Mouse (Mus musculus): ENCODE results near the gene Timmdc1.

Gene Timmdc1

DNA sequence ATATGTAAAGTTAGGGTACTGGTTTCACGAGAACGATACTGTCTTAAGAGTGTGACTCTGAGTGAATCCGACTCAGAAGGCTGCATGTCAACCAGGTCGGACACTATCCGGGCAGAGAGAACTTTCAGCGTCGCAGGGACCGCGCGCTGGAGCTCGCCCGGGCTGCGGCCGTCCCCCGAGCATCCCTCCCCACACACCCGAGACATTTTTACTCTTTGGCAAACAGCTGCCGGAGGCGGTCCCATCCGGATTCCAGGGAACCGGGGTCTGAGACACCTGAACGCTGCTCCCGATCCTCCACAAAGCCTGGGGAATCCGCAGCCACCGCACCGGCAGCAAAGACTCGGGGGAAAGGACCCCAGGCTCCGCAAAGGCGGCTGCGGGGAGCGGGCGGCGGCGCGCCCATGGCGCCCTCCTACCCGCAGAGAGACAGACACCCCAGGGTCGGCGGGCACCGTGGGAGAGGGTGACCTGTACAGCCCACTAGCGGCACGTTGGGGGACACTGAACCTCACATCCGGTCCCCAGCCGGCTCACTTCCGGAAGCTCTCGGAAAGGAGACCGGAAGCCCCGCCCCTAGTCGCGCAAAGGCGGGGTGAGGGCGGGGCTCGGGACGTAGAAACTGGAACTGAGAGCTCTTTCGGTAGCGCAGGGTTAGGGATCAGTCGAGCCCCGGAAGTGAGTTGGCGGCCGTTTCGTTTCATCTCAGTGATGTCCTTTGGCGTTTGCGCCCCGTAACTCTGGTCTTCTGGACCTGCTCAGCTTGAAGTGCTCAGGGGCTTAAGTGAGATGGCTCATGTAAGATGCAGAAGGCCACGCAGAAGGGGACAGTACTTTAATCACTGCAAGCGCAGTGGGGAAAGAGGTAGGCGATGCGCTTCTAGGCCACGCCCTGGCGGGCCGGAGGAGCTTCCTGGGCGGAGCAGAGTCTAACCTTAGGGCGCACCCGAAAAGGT is at the start of gene Timmdc1:
Gene Timmdc1, minus strand, starts transcription at position 535 of the 956 bp plus-strand sequence.
- in situ Hi-C loops (cut with MboI; ENCODE audit: low sequenced_read_pairs): no loop called here

DNA sequence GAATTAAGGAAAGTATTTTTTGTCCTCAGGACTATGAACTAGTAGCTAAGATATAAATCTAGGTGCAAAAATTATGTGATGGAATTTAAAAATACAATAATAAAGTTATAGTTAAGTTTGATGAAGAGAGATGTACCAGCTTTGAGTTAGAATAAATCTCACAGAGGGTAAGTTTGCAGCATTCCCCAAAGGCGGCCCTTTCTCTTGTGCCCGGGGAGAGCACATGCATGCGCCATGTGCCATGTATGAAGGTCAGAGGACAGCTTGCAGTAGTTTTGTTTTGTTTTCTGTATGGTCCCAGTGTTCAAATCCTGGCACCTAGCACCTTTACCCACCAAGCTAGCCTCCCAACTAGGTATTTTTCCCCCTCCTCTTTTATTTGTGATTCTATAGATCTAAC is 49.0 kb upstream of the Timmdc1 start:
- in situ Hi-C loops (cut with MboI; ENCODE audit: low sequenced_read_pairs): no loop called here

- in situ Hi-C loops (cut with MboI; ENCODE audit: low sequenced_read_pairs): no loop called here
Measured at GRCm38 (mm10) chr16:38568192-38568591, 45.7 kb upstream of the Timmdc1 start.

- in situ Hi-C loops (cut with MboI; ENCODE audit: low sequenced_read_pairs): no loop called here
Measured at GRCm38 (mm10) chr16:38563516-38563915, 41.1 kb upstream of the Timmdc1 start.

DNA sequence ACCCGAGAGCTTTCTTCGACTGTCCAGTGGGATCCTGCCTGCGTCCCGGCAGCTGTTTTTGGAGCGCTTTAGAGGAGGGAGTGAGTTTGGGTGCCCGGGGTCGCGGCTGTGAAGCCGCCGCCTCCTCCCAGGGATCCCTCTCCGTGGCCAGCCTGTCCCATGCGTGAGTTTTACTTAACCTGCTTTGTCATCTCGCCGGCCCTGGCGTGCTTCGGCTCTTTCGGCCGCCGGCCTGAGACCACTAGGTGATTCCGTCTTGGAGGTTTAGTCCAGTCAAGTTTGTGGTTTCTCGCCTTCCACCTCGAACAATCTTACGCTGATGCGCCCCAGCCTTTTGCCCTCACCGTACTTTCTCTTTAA is 40.5 kb upstream of the Timmdc1 start:
- in situ Hi-C loops (cut with MboI; ENCODE audit: low sequenced_read_pairs): no loop called here

GRCm38 (mm10) chr16:38562131-38562967 is 39.9 kb upstream of the Timmdc1 start:
- in situ Hi-C loops (cut with MboI; ENCODE audit: low sequenced_read_pairs): no loop called here

DNA sequence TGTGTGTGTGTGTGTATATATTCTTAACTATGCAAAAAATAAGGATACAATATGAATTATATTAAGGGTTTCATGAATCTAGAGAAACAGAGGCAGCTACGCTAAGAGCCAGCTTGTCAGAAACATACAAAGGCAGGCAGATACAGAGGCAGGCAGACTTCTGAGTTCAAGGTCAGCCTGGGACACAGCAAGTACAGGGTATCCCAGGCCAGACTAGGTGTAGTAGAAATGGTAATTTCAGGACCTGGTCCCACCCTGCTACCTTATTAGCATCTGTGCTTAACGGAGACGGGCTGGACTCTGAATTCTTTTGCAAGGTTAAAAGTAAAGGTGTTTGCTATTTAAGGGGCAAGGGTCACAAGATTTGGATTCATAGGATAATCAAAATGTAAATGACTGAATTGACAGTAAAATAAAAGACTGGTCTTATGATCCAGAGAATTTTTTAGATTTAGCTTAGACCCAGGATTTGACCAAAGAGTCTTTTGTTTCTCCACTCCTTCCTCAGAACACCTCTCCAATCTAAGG is 35.8 kb upstream of the Timmdc1 start, which contains the start of gene Tmem39a:
Gene Tmem39a, plus strand, starts transcription at position 478 of the 528 bp plus-strand sequence.
- in situ Hi-C loops (cut with MboI; ENCODE audit: low sequenced_read_pairs): no loop called here

DNA sequence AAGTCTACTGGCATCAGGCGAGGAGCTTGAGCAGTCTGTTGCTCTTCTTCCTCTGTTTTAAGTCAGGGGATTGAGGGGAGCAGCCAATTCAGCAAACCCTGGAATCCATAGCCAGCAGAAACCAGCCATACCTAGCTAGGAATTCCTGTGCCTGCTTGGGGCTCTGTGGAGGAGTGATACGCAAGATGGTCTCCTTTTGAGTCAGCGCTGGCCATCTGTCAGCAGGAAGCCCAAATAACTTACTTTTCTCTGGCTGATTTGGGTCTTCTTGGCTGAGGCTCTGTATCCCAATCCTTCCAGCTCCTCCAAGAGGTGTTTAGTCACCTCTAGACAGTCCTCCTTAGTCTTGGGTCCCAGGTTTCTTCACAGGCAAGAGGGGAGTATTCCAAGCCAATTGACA is 33.5 kb upstream of the Timmdc1 start:
- in situ Hi-C loops (cut with MboI; ENCODE audit: low sequenced_read_pairs): no loop called here

DNA sequence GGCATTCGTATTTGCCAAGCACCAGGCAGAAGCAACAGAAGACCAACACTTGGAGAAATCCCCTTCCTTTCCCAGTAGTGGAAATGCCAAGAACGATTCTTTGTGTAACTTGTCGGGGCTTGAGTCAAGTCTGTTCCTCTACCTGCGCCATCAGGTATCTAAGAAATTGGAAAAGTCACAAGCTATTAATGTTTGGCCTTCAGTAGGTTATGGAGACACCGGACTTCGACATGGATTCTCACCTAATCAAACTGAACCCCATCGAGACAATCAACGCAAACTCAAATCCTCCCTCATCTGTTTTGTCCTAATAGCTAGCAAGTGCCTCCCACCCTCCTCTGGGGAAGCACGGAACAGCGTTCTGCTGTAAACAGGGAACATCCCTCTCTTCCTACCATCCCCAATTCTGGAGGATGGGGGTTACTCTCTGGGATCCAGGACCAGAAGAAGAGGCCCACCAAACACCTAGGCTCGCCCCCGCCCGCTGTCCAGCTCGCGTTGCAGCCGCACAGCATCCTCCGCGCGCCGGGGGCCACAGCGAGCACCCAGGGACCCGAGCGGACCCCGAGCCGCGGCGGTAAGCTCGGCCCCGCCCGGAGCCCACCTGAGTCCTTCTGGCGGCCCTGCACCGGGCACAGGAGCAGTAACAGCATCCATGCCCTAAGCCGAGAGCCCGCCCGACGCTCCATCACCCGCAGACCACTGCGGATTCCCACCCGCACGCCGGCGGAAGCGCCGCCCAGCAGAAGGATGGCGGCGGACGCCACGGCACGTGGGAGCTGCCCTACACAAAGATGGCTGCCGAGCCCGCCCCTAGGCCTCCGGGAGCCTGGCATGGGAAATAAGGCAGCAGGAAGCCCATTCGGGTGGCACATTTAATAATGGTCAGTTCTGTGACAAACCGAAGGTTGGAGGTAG is 27.3 kb upstream of the Timmdc1 start, which contains the start of gene Poglut1:
Gene Poglut1, minus strand, starts transcription at position 780 of the 918 bp plus-strand sequence.
- in situ Hi-C loops (cut with MboI; ENCODE audit: low sequenced_read_pairs): no loop called here

GRCm38 (mm10) chr16:38548000-38548399 is 25.5 kb upstream of the Timmdc1 start:
- in situ Hi-C loops (cut with MboI; ENCODE audit: low sequenced_read_pairs): no loop called here

- in situ Hi-C loops (cut with MboI; ENCODE audit: low sequenced_read_pairs): no loop called here
Measured at GRCm38 (mm10) chr16:38538716-38539380, 16.4 kb upstream of the Timmdc1 start.

DNA sequence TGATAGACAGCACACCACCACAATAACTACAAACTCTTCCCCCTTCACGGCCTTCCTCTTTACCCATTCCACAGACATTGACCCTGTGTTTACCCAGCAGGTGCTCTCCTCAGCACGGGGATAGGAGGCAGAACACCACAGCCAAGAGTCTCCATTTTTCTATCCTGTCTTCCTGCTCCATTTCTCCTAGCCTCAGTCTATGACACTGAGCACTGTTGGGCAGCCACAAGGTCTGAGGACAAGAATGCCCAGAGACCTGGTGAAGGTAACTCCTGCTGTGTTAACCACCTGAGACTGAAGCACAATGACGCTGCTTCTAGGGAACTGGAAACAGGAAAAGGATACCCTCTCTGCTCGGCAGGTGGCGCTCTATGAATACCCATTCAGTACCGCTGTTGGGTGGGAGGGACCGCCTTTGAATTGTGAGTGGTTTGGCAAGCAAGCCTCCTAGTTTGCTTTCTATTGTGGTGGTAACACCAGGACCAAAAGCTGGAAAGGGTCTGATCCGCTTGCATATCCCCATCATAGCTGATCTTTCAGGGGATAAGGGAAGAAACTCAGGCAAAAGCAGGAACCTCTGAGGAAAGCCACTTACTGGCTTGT is 14.2 kb upstream of the Timmdc1 start:
- in situ Hi-C loops (cut with MboI; ENCODE audit: low sequenced_read_pairs): no loop called here

DNA sequence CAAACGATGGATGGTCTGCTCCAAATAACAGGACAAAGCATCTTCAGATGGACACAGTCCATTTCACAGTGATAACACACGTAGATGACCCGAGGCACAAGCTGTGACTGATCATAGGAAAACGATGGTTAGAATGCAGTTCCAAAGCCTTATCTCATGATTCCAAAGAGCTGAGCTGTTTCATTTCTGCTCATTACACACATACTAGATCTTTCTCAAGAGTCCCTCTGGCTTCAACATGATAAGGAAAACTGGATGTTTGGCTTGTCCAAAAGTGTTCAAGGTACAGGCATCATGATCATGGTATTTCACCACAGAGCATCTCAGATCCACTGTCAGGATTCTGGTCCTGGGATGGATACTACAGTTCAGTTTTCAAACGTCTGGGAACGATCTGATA is 3.8 kb upstream of the Timmdc1 start:
- in situ Hi-C loops (cut with MboI; ENCODE audit: low sequenced_read_pairs): no loop called here

DNA sequence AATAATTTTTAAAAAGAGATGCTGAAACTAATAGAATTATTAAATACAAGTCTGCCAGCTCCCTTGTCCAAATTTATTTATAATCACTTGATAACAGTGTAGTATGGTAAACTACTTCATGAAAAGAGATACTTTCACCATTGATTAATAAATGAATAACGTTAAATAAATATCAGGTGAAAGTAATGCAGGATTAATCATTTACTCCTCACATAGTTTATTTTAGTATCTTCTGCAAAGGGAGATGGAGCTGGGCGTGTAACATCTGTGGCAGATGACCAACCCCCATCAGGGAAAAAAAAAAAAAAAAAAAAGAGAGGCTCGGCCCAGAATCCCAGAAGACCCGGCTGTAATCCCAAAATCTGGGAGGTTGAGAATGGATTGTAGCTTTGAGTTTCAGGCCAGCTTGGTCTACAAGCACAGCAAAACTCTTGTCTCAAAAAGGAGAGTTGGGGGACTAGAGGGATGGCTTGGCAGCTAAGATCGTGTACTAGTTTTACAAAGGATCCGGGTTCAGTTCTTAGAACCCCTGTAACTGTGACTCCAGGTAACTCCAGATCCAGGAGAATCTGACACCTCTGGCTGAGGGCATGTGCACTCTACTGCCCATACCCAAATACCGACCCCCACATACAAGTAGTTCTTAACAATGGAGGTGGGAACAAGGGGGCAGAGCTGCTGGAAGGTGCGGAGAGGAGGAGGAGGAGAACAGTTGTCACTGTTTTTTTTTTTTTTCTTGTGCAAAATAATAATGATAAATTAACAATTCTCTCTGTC is 1.1 kb downstream of the Timmdc1 start:
- in situ Hi-C loops (cut with MboI; ENCODE audit: low sequenced_read_pairs): no loop called here

DNA sequence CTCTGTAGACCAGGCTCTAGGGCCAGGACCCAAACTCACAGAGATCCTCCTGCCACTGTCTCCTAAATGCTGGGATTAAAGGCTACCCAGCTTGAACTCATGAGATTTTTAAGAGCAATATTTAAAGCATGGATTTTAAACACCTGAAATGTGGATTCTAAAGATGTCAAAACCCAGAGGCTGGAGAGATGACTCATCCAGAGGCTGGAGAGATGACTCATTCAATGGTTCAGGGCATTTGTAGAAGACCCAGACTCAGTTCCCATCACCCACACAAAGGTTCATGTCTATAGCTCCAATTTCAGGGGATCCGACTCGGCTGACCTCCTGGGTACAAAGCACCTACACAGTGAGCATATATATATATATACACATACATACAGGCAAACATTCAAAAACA is 3.3 kb downstream of the Timmdc1 start:
- in situ Hi-C loops (cut with MboI; ENCODE audit: low sequenced_read_pairs): no loop called here

- in situ Hi-C loops (cut with MboI; ENCODE audit: low sequenced_read_pairs): no loop called here
Measured at GRCm38 (mm10) chr16:38510846-38511245, 11.6 kb downstream of the Timmdc1 start.

DNA sequence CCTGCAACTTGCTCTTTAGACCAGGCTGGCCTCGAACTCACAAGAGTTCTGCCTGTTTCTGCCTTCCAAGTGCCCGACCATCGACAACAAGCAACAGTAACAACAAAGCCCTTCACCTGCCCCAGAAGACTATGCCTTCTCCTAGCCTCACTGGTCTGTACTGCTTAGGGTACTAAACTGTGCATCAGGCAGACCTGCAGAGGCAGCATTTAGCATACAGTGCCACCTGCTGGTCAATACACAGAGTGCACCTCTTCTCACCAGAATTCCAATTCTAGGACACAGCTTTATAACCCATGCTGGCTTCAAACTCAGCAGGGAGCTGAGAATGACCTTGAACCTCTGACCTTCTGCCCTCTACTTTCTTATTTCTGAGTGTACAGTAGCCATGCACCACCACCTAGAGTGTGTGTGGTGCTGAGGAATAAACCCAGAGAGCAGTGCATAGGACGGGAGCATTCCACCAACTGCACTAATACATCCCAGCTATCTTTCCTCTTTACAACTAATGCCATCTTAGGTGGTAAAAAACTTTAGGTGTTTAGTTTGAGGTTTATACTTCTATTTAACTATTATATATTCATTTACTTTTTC is 16.3 kb downstream of the Timmdc1 start:
- in situ Hi-C loops (cut with MboI; ENCODE audit: low sequenced_read_pairs): no loop called here

DNA sequence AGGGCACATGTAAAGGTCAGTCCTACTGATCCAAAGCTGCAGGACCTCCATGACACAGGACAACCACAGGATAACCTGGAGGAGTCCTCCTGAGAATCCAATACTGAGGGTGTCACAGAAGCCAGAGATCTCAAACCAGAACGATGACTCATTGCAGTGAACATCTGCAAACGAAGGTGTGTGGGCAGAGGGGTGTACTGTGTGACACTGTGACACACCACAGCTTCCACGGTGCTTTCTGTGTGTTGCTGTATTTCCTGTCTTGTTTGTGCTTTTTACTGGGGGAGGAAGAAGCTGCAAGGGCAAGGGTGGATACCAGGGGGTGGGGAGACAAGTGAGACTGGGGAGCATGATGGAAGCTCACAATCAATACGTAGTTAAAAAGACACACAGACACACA is 18.9 kb downstream of the Timmdc1 start:
- in situ Hi-C loops (cut with MboI; ENCODE audit: low sequenced_read_pairs): no loop called here
